Mouse (Mus musculus): Measurements from ENCODE around the gene Lrrc45.

GRCm38 (mm10) chr11:120726243-120727168, 12.8 kb downstream of the Lrrc45 start:
- TF ChIP-seq EP300 (IDR thresholded peaks at IDR 0.05; ENCODE audit: low read depth) (no peak), CTCF (IDR thresholded peaks at IDR 0.05; ENCODE audit: low read depth) (peak; percentile 5; the same call in 1 of the 2 replicates)
